Mouse (Mus musculus) hindbrain, embryonic 15.5 days (tissue): ENCODE measurements around the gene Rgr. TPM values are rescaled to one million over a fixed set of nuclear protein-coding genes. Genes with fewer than 3 reads are reported as not detected.
"Not testable (repeated sequence)": the region's sequence is repeated elsewhere in the genome, so short reads cannot be mapped to it uniquely, and the experiment has no call there.

Experiments
- ATAC-seq: fragments of 200-750 bp; cut with Nextera tagmentation; 2 replicates; pipeline ENCODE4 v1.8.0; 2017; ENCODE audit warnings: low read depth, moderate number of reproducible peaks, moderate TSS enrichment; ENCODE audit not compliant: low FRiP score
- H3K27ac ChIP-seq: fragments of 300-500 bp; sonication (generic); replicated peaks from 2 replicates; pipeline ENCODE4 v1.5.1; 2015; ENCODE audit warnings: mild to moderate bottlenecking, inconsistent platforms
- H3K27me3 ChIP-seq: fragments of 300-500 bp; sonication (generic); 2 replicates; pipeline ENCODE4 v1.6.1; 2015; ENCODE audit warnings: control low read depth, inconsistent platforms
- H3K36me3 ChIP-seq: fragments of 300-500 bp; sonication (generic); 2 replicates; pipeline ENCODE4 v1.6.1; 2015; ENCODE audit warnings: control low read depth, inconsistent platforms
- H3K4me1 ChIP-seq: fragments of 300-500 bp; sonication (generic); replicated peaks from 2 replicates; pipeline ENCODE4 v1.6.1; 2015; ENCODE audit warnings: control low read depth, inconsistent platforms
- H3K4me2 ChIP-seq: fragments of 300-500 bp; sonication (generic); 2 replicates; pipeline ENCODE4 v1.6.1; 2015; ENCODE audit warnings: moderate library complexity, mild to moderate bottlenecking, inconsistent platforms
- H3K4me3 ChIP-seq: fragments of 300-500 bp; sonication (generic); 2 replicates; pipeline ENCODE4 v1.5.1; 2015; ENCODE audit warnings: mild to moderate bottlenecking, inconsistent platforms
- H3K9ac ChIP-seq: fragments of 300-500 bp; sonication (generic); 2 replicates; pipeline ENCODE4 v1.6.1; 2015; ENCODE audit warnings: inconsistent platforms
- H3K9me3 ChIP-seq: fragments of 300-500 bp; sonication (generic); 2 replicates; pipeline ENCODE4 v1.6.1; 2016; ENCODE audit warnings: control low read depth, inconsistent platforms
- WGBS: fragments of 180-500 bp; shearing (Covaris S2); methylation state at CpG from one replicate; pipeline ENCODE4 v1.1.7; 2015; 5-methylcytosine and 5-hydroxymethylcytosine counted together
- polyA plus RNA-seq: library from polyadenylated mRNA; unstranded; fragments of >200 nt; fragmentation: Nextera tagmentation; extraction: Ambion mirVana; gene quantifications from 2 replicates; pipeline ENCODE4 v1.2.1, GENCODE M21; 2015

Rgr gene
- polyA plus RNA-seq, 1 experiment from 2014 or later = not detected

DNA sequence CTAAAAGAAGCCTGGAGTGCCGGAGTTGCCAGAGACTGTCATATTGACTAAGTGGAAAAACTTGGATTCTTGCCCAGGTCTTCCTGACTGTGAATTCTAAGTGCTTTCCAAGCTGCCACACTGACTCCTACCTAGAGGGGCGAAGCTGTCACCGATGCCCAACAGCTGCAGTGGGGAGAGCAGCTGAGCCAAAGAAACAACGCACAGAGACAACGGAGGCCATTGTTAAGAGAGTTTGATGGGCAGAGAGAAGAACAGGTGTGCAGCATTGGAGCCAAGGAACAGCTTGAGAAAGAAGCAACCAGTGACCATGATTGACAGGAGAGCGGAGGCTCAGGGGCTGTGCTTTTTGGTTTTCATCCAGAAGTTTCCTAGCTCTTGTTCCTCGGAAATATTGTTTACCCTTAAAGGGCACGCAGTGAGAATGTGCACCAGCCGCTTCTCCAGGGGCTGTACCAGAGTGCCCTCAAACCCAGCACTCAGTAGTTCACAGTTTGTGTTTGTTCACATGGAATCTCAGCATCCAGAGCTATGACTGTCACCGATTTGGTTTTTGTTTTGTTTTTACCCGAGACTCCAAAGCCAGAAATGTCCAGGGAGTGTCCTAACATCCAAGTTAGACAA is 16.2 kb downstream of the Rgr start:
- peaks cover 5% of the 10 kb centered on the region; the same call in 1 of the 2 replicates for H3K4me1 ChIP-seq
- peak overlapping the region; percentile 25 for H3K4me2 ChIP-seq
- 53% methylated on average over 11 of the region's 11 CpGs for WGBS
- no peak overlapping the region for H3K4me3 ChIP-seq
- H3K9ac ChIP-seq = no peak overlapping the region
- no peaks in the 10 kb centered on the region for H3K9me3 ChIP-seq
- no peaks in the 10 kb centered on the region for H3K36me3 ChIP-seq
- H3K27me3 ChIP-seq = no peaks in the 10 kb centered on the region
- peak; percentile 87 for ATAC-seq
- H3K27ac ChIP-seq = peak overlapping the region; percentile 16; the same call in 1 of the 2 replicates

DNA sequence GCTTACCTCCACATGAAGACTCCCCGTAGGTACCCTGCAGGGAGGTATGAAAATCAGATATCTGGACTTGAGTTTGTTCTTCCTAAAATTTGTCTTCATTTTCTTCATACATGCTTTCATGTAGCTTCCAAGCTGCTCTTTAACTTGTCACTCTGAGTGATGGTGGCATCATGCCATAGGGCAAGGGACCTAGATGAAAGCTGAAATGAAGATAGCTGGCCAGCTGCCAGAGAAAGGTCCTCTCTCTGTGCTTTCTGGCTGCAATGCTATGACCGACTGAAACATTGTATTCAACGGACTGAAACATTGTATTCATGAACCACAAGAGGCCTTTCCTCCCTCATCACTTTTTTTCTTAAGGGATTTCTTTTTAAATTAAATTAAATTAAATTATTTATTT is 20.2 kb downstream of the Rgr start:
- peaks cover 5% of the 10 kb centered on the region; the same call in 1 of the 2 replicates for H3K4me1 ChIP-seq
- no peak overlapping the region for H3K27ac ChIP-seq
- 73% methylated on average over 3 of the region's 3 CpGs for WGBS
- no peak overlapping the region for H3K4me2 ChIP-seq
- no peak overlapping the region for H3K4me3 ChIP-seq
- no peaks in the 10 kb centered on the region for H3K9me3 ChIP-seq
- no peaks in the 10 kb centered on the region for H3K36me3 ChIP-seq
- ATAC-seq = no peak
- H3K27me3 ChIP-seq = no peaks in the 10 kb centered on the region
- no peak overlapping the region for H3K9ac ChIP-seq

DNA sequence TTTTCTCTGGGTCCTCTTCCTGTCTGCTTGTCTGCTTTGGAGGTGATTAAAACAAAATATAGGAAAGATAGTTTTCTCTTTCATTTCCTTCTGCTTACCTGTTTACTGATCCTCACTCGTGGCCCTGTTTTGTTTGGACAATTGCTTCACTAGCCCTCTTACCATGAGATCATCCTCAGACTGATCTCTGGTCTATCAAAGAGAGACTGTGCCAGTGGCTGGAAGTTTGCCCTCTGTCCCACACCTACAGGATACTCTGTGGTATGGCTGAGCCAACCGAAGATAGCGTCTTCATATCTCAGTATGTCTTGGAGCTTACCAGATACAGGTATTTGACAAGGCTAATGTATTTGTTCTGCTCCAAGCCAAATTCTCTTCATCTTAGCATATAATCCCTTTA is 20.8 kb downstream of the Rgr start:
- Histone ChIP-seq H3K27me3 (no peaks in the 10 kb centered on the region), H3K4me2 (no peak overlapping the region), H3K27ac (no peak overlapping the region), H3K9ac (no peak overlapping the region), H3K36me3 (no peaks in the 10 kb centered on the region), H3K9me3 (no peaks in the 10 kb centered on the region), H3K4me1 (peaks cover 3% of the 10 kb centered on the region; the same call in 1 of the 2 replicates), H3K4me3 (no peak overlapping the region)
- no peak for ATAC-seq
- 93% methylated on average over 3 of the region's 3 CpGs for WGBS

DNA sequence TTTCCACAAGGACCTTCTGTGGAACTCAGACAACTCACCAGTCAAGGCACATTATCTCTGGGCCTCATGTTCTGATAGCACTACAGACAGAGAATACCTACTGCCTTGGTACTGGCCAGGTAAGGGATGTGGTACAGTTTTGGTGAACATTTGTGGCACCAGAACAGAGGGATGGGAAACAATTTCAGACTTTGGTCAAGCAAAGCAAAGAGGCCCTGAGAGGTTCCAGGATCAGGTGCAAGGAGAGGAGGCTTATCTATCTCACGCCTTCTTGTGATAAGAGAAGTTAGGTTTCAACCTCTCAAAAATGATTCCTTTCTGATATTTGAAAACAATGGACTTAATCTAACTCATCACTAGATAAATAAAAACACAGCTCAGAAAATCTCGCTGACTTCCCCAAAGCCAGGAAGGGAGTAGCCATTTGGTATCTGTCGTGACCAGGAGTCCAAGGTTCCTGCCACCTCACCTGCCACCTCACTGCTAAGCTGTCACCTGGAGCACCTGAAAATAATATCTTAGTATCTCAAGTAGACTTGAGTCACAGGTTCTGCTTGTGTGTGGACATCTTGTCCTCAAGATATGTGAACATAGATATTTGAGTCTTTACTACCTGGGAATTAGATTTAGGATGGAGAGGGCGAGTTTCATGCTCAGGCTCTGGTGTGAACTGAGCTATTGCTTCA is 21.4 kb downstream of the Rgr start:
- H3K4me1 ChIP-seq = no peaks in the 10 kb centered on the region
- no peaks in the 10 kb centered on the region for H3K9me3 ChIP-seq
- 91% methylated on average over 4 of the region's 4 CpGs for WGBS
- no peaks in the 10 kb centered on the region for H3K36me3 ChIP-seq
- no peak overlapping the region for H3K4me2 ChIP-seq
- no peak overlapping the region for H3K27ac ChIP-seq
- H3K9ac ChIP-seq = no peak overlapping the region
- ATAC-seq = no peak
- no peak overlapping the region for H3K4me3 ChIP-seq
- no peaks in the 10 kb centered on the region for H3K27me3 ChIP-seq

DNA sequence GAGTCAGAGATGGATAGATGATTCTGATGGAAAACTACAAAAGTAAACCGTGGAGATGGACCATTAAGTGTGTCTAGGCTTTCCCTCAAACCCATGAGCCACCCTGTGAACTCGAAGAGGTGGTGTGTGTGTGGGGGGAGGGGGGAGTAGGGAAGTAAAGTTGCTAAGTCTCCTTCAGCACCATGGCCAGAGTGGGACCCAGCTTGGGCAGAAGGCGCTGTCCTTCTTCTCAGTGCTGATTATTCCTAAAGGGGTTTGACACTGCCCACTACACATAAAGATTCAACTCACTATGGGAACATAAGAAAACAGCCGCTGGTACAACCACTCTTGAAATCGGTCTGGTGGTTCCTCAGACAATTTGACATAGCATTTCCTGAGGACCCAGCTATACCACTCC is 32.9 kb downstream of the Rgr start:
- whole genome bisulfite sequencing = 44% methylated on average over 5 of the region's 5 CpGs
- no peak overlapping the region for H3K27ac ChIP-seq
- no peak overlapping the region for H3K9ac ChIP-seq
- no peaks in the 10 kb centered on the region for H3K36me3 ChIP-seq
- H3K4me2 ChIP-seq = no peak overlapping the region
- 0 out of 2 replicates have a peak, but pooled peaks cover 3% of the 10 kb centered on the region for H3K4me1 ChIP-seq
- no peak for ATAC-seq
- H3K27me3 ChIP-seq = no peaks in the 10 kb centered on the region
- no peaks in the 10 kb centered on the region for H3K9me3 ChIP-seq
- H3K4me3 ChIP-seq = no peak overlapping the region

DNA sequence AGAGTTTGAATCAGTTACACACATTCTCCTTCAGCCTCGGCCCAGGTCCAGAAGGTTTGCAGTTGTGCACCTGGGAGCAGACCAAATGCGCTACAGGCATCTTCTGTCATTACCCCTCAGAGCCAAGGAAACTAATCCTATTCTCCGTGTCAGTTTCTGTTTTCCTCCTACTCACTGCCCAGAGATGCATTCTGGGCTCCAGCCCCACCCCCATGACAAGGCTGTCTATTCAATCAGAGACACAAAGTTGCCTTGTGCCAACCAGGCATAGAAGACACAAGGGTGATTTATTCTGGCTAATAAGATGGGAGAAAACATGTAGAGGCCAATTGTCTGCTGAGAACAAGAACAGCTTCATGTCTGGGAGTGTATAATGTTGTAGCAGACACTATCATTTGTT is 35.1 kb downstream of the Rgr start:
- no peak overlapping the region for H3K4me3 ChIP-seq
- no peaks in the 10 kb centered on the region for H3K36me3 ChIP-seq
- H3K27me3 ChIP-seq = no peaks in the 10 kb centered on the region
- H3K4me1 ChIP-seq = 0 out of 2 replicates have a peak, but pooled peaks cover 3% of the 10 kb centered on the region
- no peak overlapping the region for H3K27ac ChIP-seq
- WGBS = 38% methylated on average over 3 of the region's 3 CpGs
- no peak overlapping the region for H3K9ac ChIP-seq
- no peaks in the 10 kb centered on the region for H3K9me3 ChIP-seq
- H3K4me2 ChIP-seq = no peak overlapping the region
- ATAC-seq = peak; percentile 66; the same call in 1 of the 2 replicates

DNA sequence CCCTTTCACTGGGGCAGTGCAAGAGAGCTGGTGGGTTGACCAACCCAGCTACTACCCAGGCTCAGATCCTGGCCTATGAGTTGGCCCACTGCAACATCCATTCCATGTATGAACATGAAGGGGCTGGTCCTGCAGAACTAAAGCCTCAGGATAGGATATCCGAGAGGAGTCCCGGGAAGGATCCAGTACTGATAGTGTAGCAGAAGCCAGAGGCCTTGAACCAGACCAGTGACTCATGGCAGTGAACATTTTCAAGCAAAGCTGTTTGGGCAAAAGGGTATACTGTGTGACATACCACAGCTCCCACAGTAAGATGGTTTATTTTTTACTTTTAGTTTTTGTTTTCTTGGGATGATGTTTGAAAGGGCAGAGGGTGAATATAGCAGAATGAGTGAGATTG is 39.1 kb downstream of the Rgr start:
- H3K9ac ChIP-seq = no peak overlapping the region
- H3K4me3 ChIP-seq = no peak overlapping the region
- H3K27ac ChIP-seq = no peak overlapping the region
- H3K27me3 ChIP-seq = no peaks in the 10 kb centered on the region
- 92% methylated on average over 2 of the region's 2 CpGs for WGBS
- ATAC-seq = no peak
- H3K4me1 ChIP-seq = peaks cover 13% of the 10 kb centered on the region
- H3K9me3 ChIP-seq = no peaks in the 10 kb centered on the region
- no peaks in the 10 kb centered on the region for H3K36me3 ChIP-seq
- H3K4me2 ChIP-seq = no peak overlapping the region

DNA sequence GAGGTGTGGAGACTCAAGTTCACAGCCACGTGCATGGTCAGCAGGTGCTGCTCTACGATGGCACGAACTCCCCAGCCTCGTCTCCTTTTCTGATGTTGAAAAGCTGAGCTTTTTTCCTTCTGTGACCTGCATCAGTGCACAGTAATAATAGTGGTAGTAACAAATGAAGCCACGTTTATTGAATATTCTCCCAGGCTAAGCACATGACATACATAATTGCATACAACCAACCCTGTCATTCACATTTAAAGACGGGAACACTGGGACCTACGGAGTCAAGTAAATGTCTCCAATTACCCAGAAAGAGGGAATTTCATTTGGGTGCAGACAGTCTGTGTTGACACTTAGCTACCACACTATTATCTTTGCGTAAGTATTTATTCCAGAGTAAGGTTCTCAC is 42.3 kb downstream of the Rgr start:
- WGBS = 62% methylated on average over 8 of the region's 8 CpGs
- H3K27me3 ChIP-seq = no peaks in the 10 kb centered on the region
- no peaks in the 10 kb centered on the region for H3K36me3 ChIP-seq
- no peak overlapping the region for H3K4me2 ChIP-seq
- no peaks in the 10 kb centered on the region for H3K9me3 ChIP-seq
- H3K9ac ChIP-seq = no peak overlapping the region
- H3K4me1 ChIP-seq = peaks cover 13% of the 10 kb centered on the region
- ATAC-seq = peak; percentile 10; the same call in 1 of the 2 replicates
- no peak overlapping the region for H3K27ac ChIP-seq
- no peak overlapping the region for H3K4me3 ChIP-seq

DNA sequence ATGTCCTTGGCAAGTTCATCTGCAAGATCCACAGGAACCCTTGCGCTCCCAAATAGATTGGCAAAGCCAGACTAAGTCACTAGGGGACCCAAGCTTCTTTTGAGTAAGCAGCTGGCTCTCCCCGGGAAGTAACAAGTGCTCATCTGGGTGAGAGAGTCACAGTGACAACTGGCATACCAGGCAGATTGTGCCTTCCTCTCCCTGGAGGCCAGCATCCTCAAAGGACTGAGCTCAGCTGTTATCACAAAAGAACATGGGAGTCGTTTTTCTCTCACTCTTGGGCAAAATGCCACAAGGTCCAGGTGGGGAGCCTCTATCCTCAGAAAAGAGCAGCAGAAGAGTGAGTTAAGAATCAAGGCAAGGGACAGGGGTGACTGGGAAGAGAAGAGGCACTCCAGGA is 42.9 kb downstream of the Rgr start:
- Histone ChIP-seq H3K9me3 (no peaks in the 10 kb centered on the region), H3K27me3 (no peaks in the 10 kb centered on the region), H3K4me3 (no peak overlapping the region), H3K27ac (no peak overlapping the region), H3K4me1 (peaks cover 13% of the 10 kb centered on the region), H3K4me2 (no peak overlapping the region), H3K36me3 (no peaks in the 10 kb centered on the region), H3K9ac (no peak overlapping the region)
- ATAC-seq = peak; percentile 52
- 20% methylated on average over 3 of the region's 3 CpGs for WGBS

DNA sequence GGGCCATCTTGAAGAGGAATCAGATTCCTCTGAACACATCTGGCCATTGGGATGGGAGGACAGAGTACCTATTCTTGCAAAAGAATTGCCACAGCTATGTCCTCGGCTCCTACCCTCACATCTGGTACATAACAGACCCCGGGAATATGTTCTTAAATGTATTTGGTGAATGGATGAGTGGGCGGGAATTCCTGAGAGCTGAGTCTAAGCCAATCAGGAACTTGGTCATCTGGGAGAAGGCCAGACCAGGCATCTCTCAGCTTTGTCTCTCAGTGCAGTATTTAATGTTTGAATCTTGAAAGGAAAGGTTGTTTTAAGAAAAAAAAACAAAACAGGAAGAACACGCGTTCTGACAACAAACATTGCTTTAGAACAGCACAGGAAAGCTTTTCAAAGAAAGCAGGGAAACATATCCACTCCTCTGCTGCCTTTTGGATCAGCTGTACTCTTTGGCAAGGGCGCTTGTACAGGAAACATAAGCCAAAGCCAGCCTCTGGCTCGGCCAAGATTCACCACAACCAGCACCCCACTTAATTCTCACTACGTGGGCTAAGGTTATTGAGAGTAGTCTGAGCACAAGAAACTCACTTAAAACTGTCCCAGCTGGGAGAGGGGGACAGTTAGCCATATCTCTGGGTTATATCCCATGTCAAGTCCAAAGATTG is 45.2 kb downstream of the Rgr start:
- WGBS = 74% methylated on average over 8 of the region's 8 CpGs
- Histone ChIP-seq H3K4me3 (no peak overlapping the region), H3K27me3 (no peaks in the 10 kb centered on the region), H3K27ac (no peak overlapping the region), H3K9me3 (no peaks in the 10 kb centered on the region), H3K4me2 (no peak overlapping the region), H3K36me3 (no peaks in the 10 kb centered on the region), H3K9ac (no peak overlapping the region), H3K4me1 (peaks cover 13% of the 10 kb centered on the region)
- ATAC-seq = no peak

DNA sequence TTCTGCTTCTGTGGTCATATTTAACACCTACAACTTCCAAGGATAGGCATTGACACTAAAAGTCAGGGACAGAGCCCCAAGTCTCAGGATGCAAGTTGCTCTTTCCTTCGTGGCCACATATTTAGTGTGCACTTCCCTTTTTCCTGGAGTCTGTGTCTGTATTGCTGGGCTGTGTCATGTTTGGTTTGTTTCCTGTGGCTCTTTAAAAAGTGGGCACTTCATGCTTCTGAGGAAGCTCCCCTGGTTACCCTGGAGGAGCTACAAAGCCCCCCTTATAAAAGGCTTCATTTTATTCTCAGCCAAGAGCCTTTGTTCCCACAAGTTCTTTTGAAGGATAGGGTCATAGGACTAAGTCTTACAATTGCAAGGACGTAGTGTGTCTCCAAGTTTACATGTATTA is 45.9 kb downstream of the Rgr start:
- Histone ChIP-seq H3K36me3 (no peaks in the 10 kb centered on the region), H3K4me2 (no peak overlapping the region), H3K27me3 (no peaks in the 10 kb centered on the region), H3K9me3 (no peaks in the 10 kb centered on the region), H3K4me3 (no peak overlapping the region), H3K9ac (no peak overlapping the region), H3K27ac (no peak overlapping the region), H3K4me1 (peaks cover 13% of the 10 kb centered on the region)
- WGBS = 50% methylated on average over 2 of the region's 2 CpGs
- ATAC-seq = no peak

DNA sequence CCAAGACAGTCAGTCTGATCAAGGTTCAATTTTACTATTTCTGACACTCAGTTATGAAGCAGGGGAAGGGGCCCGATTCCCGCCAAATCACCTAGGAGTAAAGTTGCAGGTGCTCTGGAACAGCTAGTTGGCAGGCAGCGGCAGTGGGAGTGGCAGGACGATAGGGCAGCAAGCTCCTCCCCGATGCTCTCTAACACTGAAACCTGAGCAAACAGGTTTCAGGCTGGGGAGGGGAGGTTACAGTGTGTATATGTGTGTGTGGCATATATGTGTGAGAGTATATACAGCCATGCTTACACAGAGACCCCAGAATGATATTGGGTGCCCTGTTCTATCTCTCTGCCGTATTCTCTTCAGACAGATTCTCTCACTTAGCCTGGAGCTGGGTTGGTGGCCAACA is 48.0 kb downstream of the Rgr start:
- WGBS = 89% methylated on average over 6 of the region's 6 CpGs
- not testable (repeated sequence) for H3K27ac ChIP-seq, H3K9me3 ChIP-seq, H3K9ac ChIP-seq, H3K4me3 ChIP-seq, ATAC-seq, H3K4me2 ChIP-seq, H3K36me3 ChIP-seq, H3K4me1 ChIP-seq, H3K27me3 ChIP-seq
